Mouse (Mus musculus) spleen, adult 2 months (tissue): Measurements from ENCODE around the gene Pcnx.

Experiments
- CTCF ChIP-seq: fragments of 200-500 bp; IDR thresholded peaks from 2 replicates; pipeline ENCODE4 v1.5.1; 2011; ENCODE audit warnings: mild to moderate bottlenecking, inconsistent platforms; ENCODE audit not compliant: insufficient read depth, insufficient read length, insufficient replicate concordance; ENCODE audit errors: extremely low read depth
- POLR2A ChIP-seq: fragments of 200-500 bp; IDR thresholded peaks from 2 replicates; pipeline ENCODE4 v1.6.1; 2011; ENCODE audit warnings: low read depth, low read length, inconsistent platforms

DNA sequence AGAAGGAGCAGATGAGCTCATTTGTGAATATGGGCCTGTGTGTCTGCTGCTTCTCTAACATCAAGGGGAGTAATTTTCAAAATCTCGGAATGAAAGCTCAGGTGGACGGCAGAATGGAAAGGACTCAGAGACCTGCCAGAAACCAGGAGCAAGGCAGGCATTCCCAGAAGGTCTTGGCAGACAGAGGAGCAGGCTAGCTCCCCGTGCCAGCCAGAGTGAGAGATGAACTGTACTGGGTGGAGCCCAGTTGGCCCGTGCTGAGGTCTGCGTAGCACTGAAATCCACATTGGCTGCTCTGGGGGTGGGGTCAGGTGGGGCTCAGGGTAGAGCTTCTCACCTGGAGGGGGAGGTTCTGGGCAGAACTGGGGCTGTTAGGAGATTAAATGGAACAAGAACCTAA, 16.3 kb upstream of the Pcnx start:
- TF ChIP-seq CTCF (no peak), POLR2A (no peak)
